ENCODE assay signal across 24 mouse cellular contexts in the genomic region with DNA sequence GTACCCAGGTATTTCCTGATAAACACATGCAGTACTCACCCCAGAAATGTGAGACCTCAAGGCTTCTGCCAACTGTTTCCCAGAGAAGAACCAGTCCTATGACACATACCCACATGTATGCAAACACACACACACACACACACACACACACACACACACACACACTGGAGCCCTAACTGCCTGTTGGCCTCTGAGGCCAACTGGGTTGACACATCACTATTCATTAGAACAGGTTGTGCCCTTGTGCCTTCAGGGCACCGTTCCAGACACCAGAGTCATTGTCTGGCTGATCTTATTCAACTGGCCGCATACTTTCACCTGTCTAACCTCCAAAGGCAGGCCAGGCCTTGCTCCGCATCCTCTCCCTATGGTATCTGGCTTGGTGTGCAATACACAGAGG. TPM values are rescaled to one million over a fixed set of nuclear protein-coding genes. Genes with fewer than 3 reads are reported as not detected.
DNase-seq lines count a peak whose midpoint lies in the region; ATAC-seq and TF ChIP-seq lines count a peak whose summit lies in the region.
"Had no signal": no experiment of that assay in that cellular context is flagged by ENCODE, and none has a peak within 500 bp of the region (broad histone marks: within the 10 kb centered on the region; RNA-seq: fewer than 3 reads in every experiment).

No protein-coding gene starts in this region.

- 87% methylated on average over 3 of the region's 3 CpGs for WGBS in heart, embryonic 13.5 days
- WGBS in heart, adult 2 months, result 75% methylated on average over 3 of the region's 3 CpGs
- 75% methylated on average over 3 of the region's 3 CpGs for WGBS in limb, embryonic 11.5 days
- WGBS in liver, postnatal 0 days (ENCODE audit: insufficient replicate concordance), result 79% methylated on average over 3 of the region's 3 CpGs

- no peaks in the 10 kb centered on the region for H3K36me3 ChIP-seq in heart, embryonic 13.5 days
- no peaks in the 10 kb centered on the region for H3K36me3 ChIP-seq in heart, adult 2 months (ENCODE audit: control insufficient read depth, insufficient read depth, low read length)
- no peaks in the 10 kb centered on the region for H3K36me3 ChIP-seq in limb, embryonic 11.5 days (ENCODE audit: control insufficient read depth, insufficient read depth, low read length)
- no peaks in the 10 kb centered on the region for H3K36me3 ChIP-seq in liver, postnatal 0 days (replicated peaks; ENCODE audit: insufficient read depth, low read length)
- H3K36me3 ChIP-seq: forebrain, embryonic 15.5 days; hindbrain, embryonic 10.5 days; intestine, embryonic 15.5 days; midbrain, embryonic 12.5 days had no signal

- no peaks in the 10 kb centered on the region for H3K9me3 ChIP-seq in heart, embryonic 13.5 days
- no peaks in the 10 kb centered on the region for H3K9me3 ChIP-seq in limb, embryonic 11.5 days (ENCODE audit: control insufficient read depth, low read length)
- no peaks in the 10 kb centered on the region for H3K9me3 ChIP-seq in liver, postnatal 0 days (ENCODE audit: low read length)
- H3K9me3 ChIP-seq: forebrain, embryonic 15.5 days; intestine, embryonic 15.5 days; midbrain, embryonic 12.5 days had no signal

- no peak overlapping the region for H3K4me3 ChIP-seq in heart, embryonic 13.5 days
- no peak overlapping the region for H3K4me3 ChIP-seq in heart, adult 2 months
- H3K4me3 ChIP-seq in limb, embryonic 11.5 days (ENCODE audit: low read depth, low read length), result no peak overlapping the region
- no peak overlapping the region for H3K4me3 ChIP-seq in liver, postnatal 0 days (ENCODE audit: low read depth, low read length)
- H3K4me3 ChIP-seq: forebrain, embryonic 15.5 days; hindbrain, embryonic 10.5 days; intestine, embryonic 15.5 days; midbrain, embryonic 12.5 days had no signal

- H3K27ac ChIP-seq in heart, embryonic 13.5 days (replicated peaks), result no peak overlapping the region
- H3K27ac ChIP-seq in heart, adult 2 months, result no peak overlapping the region
- H3K27ac ChIP-seq in limb, embryonic 11.5 days (replicated peaks; ENCODE audit: low read depth, low read length), result 0 out of 2 replicates have a peak overlapping the region, but pooled peaks have one; percentile 3
- H3K27ac ChIP-seq in liver, postnatal 0 days (ENCODE audit: low read depth), result no peak overlapping the region
- H3K27ac ChIP-seq: forebrain, embryonic 15.5 days; hindbrain, embryonic 10.5 days; intestine, embryonic 15.5 days; midbrain, embryonic 12.5 days; stomach, postnatal 0 days had no signal

- no peaks in the 10 kb centered on the region; the same call in 1 of the 2 replicates for H3K27me3 ChIP-seq in heart, embryonic 13.5 days (replicated peaks)
- no peaks in the 10 kb centered on the region for H3K27me3 ChIP-seq in heart, adult 2 months (ENCODE audit: control insufficient read depth, insufficient read depth, low read length)
- no peaks in the 10 kb centered on the region for H3K27me3 ChIP-seq in limb, embryonic 11.5 days (ENCODE audit: control insufficient read depth, insufficient read depth, low read length)
- no peaks in the 10 kb centered on the region for H3K27me3 ChIP-seq in liver, postnatal 0 days (ENCODE audit: insufficient read depth, low read length)
- H3K27me3 ChIP-seq: forebrain, embryonic 15.5 days; intestine, embryonic 15.5 days; midbrain, embryonic 12.5 days had no signal

- TF ChIP-seq EP300 in heart, adult 2 months (IDR thresholded peaks at IDR 0.05; ENCODE audit: insufficient read depth, low read depth, low read length), result no peak
- no peak for TF ChIP-seq EP300 in liver, postnatal 0 days (IDR thresholded peaks at IDR 0.05; ENCODE audit: low read depth)

- ATAC-seq in heart, embryonic 13.5 days (ENCODE audit: extremely low read depth, insufficient number of reproducible peaks, low FRiP score, low TSS enrichment), result no peak
- no peak for ATAC-seq in limb, embryonic 11.5 days (ENCODE audit: insufficient number of reproducible peaks, low FRiP score, low TSS enrichment, low read depth)
- ATAC-seq in liver, postnatal 0 days, result 0 out of 2 replicates have a peak, but pooled peaks have one; percentile 6
- ATAC-seq: forebrain, embryonic 15.5 days; hindbrain, embryonic 16.5 days; intestine, embryonic 15.5 days had no signal

- no peaks in the 10 kb centered on the region for H3K79me2 ChIP-seq in heart, adult 2 months (replicated peaks; ENCODE audit: control insufficient read depth, insufficient read depth, low read length)

- H3K9ac ChIP-seq in heart, embryonic 13.5 days, result 0 out of 2 replicates have a peak overlapping the region, but pooled peaks have one; percentile 34
- no peak overlapping the region for H3K9ac ChIP-seq in heart, adult 2 months (ENCODE audit: low read depth, low read length)
- H3K9ac ChIP-seq in limb, embryonic 11.5 days (ENCODE audit: low read length), result no peak overlapping the region
- H3K9ac ChIP-seq in liver, postnatal 0 days (replicated peaks), result no peak overlapping the region
- H3K9ac ChIP-seq: forebrain, embryonic 15.5 days; intestine, embryonic 15.5 days; midbrain, embryonic 12.5 days had no signal

- no peak for TF ChIP-seq POLR2A in heart, adult 2 months (IDR thresholded peaks at IDR 0.05; ENCODE audit: insufficient read depth, low read depth, low read length)

- no peak for DNase-seq in heart, adult 2 months
- peak; percentile 91 for DNase-seq in fat pad, adult 2 months (ENCODE audit: extremely low read depth, low read depth, low spot score)
- DNase-seq in limb, embryonic 11.5 days (ENCODE audit: low spot score), result no peak
- no peak for DNase-seq in liver, postnatal 0 days
- no peak for DNase-seq in urinary bladder, adult 2 months (ENCODE audit: low spot score)
- no peak for DNase-seq in lung, postnatal 14 days
- DNase-seq: cerebellum, adult 18-20 months; cerebellum, postnatal 14 days; gastrocnemius, postnatal 25 days; heart, postnatal 10 days; kidney, adult 8-10 months; kidney, postnatal 10 days; left cerebral cortex, postnatal 4 days; lung, adult 18-20 months; lung, postnatal 10 days had no signal

- H3K4me2 ChIP-seq in heart, embryonic 13.5 days, result no peak overlapping the region
- H3K4me2 ChIP-seq in limb, embryonic 11.5 days (ENCODE audit: low read depth, severe bottlenecking), result no peak overlapping the region
- peak overlapping the region; percentile 64 for H3K4me2 ChIP-seq in liver, postnatal 0 days (ENCODE audit: low read depth, low read length)
- H3K4me2 ChIP-seq: forebrain, embryonic 15.5 days; heart, embryonic 11.5 days; intestine, embryonic 15.5 days; midbrain, embryonic 12.5 days had no signal

- no peak for TF ChIP-seq CTCF in heart, adult 2 months (IDR thresholded peaks at IDR 0.05)
- no peak for TF ChIP-seq CTCF in liver, postnatal 0 days (IDR thresholded peaks at IDR 0.05; ENCODE audit: low read depth)

- intact Hi-C loops in heart, adult 2 months (cut with DNase I), result no loop called here

- H3K4me1 ChIP-seq in heart, embryonic 13.5 days, result peaks cover 46% of the 10 kb centered on the region
- peaks cover 4% of the 10 kb centered on the region; the same call in 1 of the 2 replicates for H3K4me1 ChIP-seq in heart, adult 2 months (ENCODE audit: control insufficient read depth, insufficient read depth, low read length)
- H3K4me1 ChIP-seq in limb, embryonic 11.5 days (ENCODE audit: control insufficient read depth, insufficient read depth, low read length), result peaks cover 10% of the 10 kb centered on the region
- peaks cover 26% of the 10 kb centered on the region for H3K4me1 ChIP-seq in liver, postnatal 0 days (ENCODE audit: insufficient read depth)
- H3K4me1 ChIP-seq: intestine, embryonic 15.5 days had no signal

RNA-seq across cellular contexts. Expression of a gene that starts 17.0 kb away (rescaled TPM):
- 659 and 696 TPM in 2 replicates for polyA plus RNA-seq in heart, embryonic 13.5 days (2015; fragmentation: Nextera tagmentation; extraction: Ambion mirVana)
- total RNA-seq in heart, adult 2 months (2021), result 100 to 1,000 TPM; 251 to 296 TPM
- polyA plus RNA-seq in heart, adult 2 months (2012; rRNA removed), result 247 and 287 TPM in 2 replicates
- 1,049 and 1,075 TPM in 2 replicates for polyA plus RNA-seq in limb, embryonic 11.5 days (2014; fragmentation: Nextera tagmentation; extraction: Ambion mirVana)
- polyA plus RNA-seq in liver, postnatal 0 days (2015; fragmentation: Nextera tagmentation; extraction: Ambion mirVana), result 483 and 486 TPM in 2 replicates
- 1,045 and 1,109 TPM in 2 replicates for polyA plus RNA-seq in urinary bladder, adult 2 months (2012; rRNA removed)

RNA-seq across cellular contexts. Expression of a gene that starts 25.9 kb away (rescaled TPM):
- 25.7 and 27.2 TPM in 2 replicates for polyA plus RNA-seq in heart, embryonic 13.5 days (2015; fragmentation: Nextera tagmentation; extraction: Ambion mirVana)
- 10 to 100 TPM; 20.1 to 26.7 TPM for total RNA-seq in heart, adult 2 months (2021)
- polyA plus RNA-seq in heart, adult 2 months (2012; rRNA removed), result 12.0 and 12.5 TPM in 2 replicates
- 41.9 and 42.6 TPM in 2 replicates for polyA plus RNA-seq in limb, embryonic 11.5 days (2014; fragmentation: Nextera tagmentation; extraction: Ambion mirVana)
- polyA plus RNA-seq in liver, postnatal 0 days (2015; fragmentation: Nextera tagmentation; extraction: Ambion mirVana), result 30.4 and 38.7 TPM in 2 replicates
- 7.8 and 10.2 TPM in 2 replicates for polyA plus RNA-seq in urinary bladder, adult 2 months (2012; rRNA removed)

RNA-seq across cellular contexts. Expression of a gene that starts 35.0 kb away (rescaled TPM):
- polyA plus RNA-seq in heart, embryonic 13.5 days (2015; fragmentation: Nextera tagmentation; extraction: Ambion mirVana), result 7.4 and 7.7 TPM in 2 replicates
- 1 to 10 TPM; 6.6 to 6.8 TPM for total RNA-seq in heart, adult 2 months (2021)
- polyA plus RNA-seq in heart, adult 2 months (2012; rRNA removed), result 27.8 and 34.8 TPM in 2 replicates
- polyA plus RNA-seq in limb, embryonic 11.5 days (2014; fragmentation: Nextera tagmentation; extraction: Ambion mirVana), result 7.9 and 9.3 TPM in 2 replicates
- 41.4 and 47.9 TPM in 2 replicates for polyA plus RNA-seq in liver, postnatal 0 days (2015; fragmentation: Nextera tagmentation; extraction: Ambion mirVana)
- 69.6 and 84.4 TPM in 2 replicates for polyA plus RNA-seq in urinary bladder, adult 2 months (2012; rRNA removed)

RNA-seq across cellular contexts. Expression of a gene that starts 35.3 kb away (rescaled TPM):
- 44.8 and 53.3 TPM in 2 replicates for polyA plus RNA-seq in heart, embryonic 13.5 days (2015; fragmentation: Nextera tagmentation; extraction: Ambion mirVana)
- total RNA-seq in heart, adult 2 months (2021), result 10 to 100 TPM; 18.7 to 21.8 TPM
- polyA plus RNA-seq in heart, adult 2 months (2012; rRNA removed), result 33.2 and 43.0 TPM in 2 replicates
- 39.6 and 43.2 TPM in 2 replicates for polyA plus RNA-seq in limb, embryonic 11.5 days (2014; fragmentation: Nextera tagmentation; extraction: Ambion mirVana)
- 15.8 and 16.2 TPM in 2 replicates for polyA plus RNA-seq in liver, postnatal 0 days (2015; fragmentation: Nextera tagmentation; extraction: Ambion mirVana)
- 44.9 and 46.9 TPM in 2 replicates for polyA plus RNA-seq in urinary bladder, adult 2 months (2012; rRNA removed)
- total RNA-seq: monocyte, adult 5-6 weeks had no signal

RNA-seq across cellular contexts. Expression of a gene that starts 40.9 kb away (rescaled TPM):
- 82.0 and 85.0 TPM in 2 replicates for polyA plus RNA-seq in heart, embryonic 13.5 days (2015; fragmentation: Nextera tagmentation; extraction: Ambion mirVana)
- 10 to 100 TPM; 70.0 to 74.6 TPM for total RNA-seq in heart, adult 2 months (2021)
- 92.8 and 95.8 TPM in 2 replicates for polyA plus RNA-seq in heart, adult 2 months (2012; rRNA removed)
- polyA plus RNA-seq in limb, embryonic 11.5 days (2014; fragmentation: Nextera tagmentation; extraction: Ambion mirVana), result 162 and 172 TPM in 2 replicates
- 4.9 and 6.1 TPM in 2 replicates for polyA plus RNA-seq in liver, postnatal 0 days (2015; fragmentation: Nextera tagmentation; extraction: Ambion mirVana)
- 42.5 and 47.9 TPM in 2 replicates for polyA plus RNA-seq in urinary bladder, adult 2 months (2012; rRNA removed)
